Mouse (Mus musculus) CH12.LX (cell line): Measurements from ENCODE around the gene Gpr107. TPM values are rescaled to one million over a fixed set of nuclear protein-coding genes. Genes with fewer than 3 reads are reported as not detected.

Source experiments
- DNase-seq: peaks from one replicate; pipeline ENCODE4 v3.0.0-alpha.2; 2013; ENCODE audit errors: extremely low read depth
- H3K27ac ChIP-seq: 2 replicates; pipeline ENCODE4 v1.5.1; 2012; ENCODE audit warnings: low read depth, mild to moderate bottlenecking, control low read depth, moderate library complexity; ENCODE audit not compliant: insufficient read depth
- H3K27me3 ChIP-seq: replicated peaks from 2 replicates; pipeline ENCODE3; 2012; ENCODE audit warnings: inconsistent platforms
- H3K36me3 ChIP-seq, 2 experiments: replicated peaks in 1 of 2; 2 replicates each; pipeline versions ENCODE3 to v1.6.1; 2012; ENCODE audit warnings: inconsistent platforms in 1 of 2, low read length in 1 of 2, mild to moderate bottlenecking in 1 of 2, mixed read lengths in 1 of 2, moderate library complexity in 1 of 2; ENCODE audit not compliant: control insufficient read depth in 1 of 2, insufficient read depth in 1 of 2
- H3K4me1 ChIP-seq, 2 experiments: 2 replicates each; pipeline ENCODE4 v1.6.1; 2012; ENCODE audit warnings: inconsistent platforms in 1 of 2, moderate library complexity in 1 of 2; ENCODE audit not compliant: insufficient read depth in 2 of 2, control insufficient read depth in 1 of 2
- H3K4me2 ChIP-seq: 2 replicates; pipeline ENCODE4 v1.6.1; 2012; ENCODE audit warnings: low read depth, mild to moderate bottlenecking, control low read depth; ENCODE audit not compliant: poor library complexity, insufficient read depth, severe bottlenecking
- H3K4me3 ChIP-seq, 3 experiments: fragments of 150-350 bp in 1 of 3; sonication (generic) in 1 of 3; replicated peaks in 1 of 3; 2 replicates each; pipeline versions ENCODE3 to v1.5.1; 2011 to 2012; ENCODE audit warnings: low read depth in 2 of 3, low read length in 2 of 3, mild to moderate bottlenecking in 2 of 3, moderate library complexity in 2 of 3, control low read depth in 1 of 3, improper control_type of control experiment in 1 of 3, inconsistent platforms in 1 of 3, mixed read lengths in 1 of 3; ENCODE audit not compliant: poor library complexity in 1 of 3
- H3K79me2 ChIP-seq: replicated peaks from 2 replicates; pipeline ENCODE4 v1.6.1; 2012; ENCODE audit warnings: mild to moderate bottlenecking, moderate library complexity; ENCODE audit not compliant: control insufficient read depth, poor library complexity, insufficient read depth, severe bottlenecking; ENCODE audit errors: extremely low read depth
- H3K9ac ChIP-seq: 2 replicates; pipeline ENCODE4 v1.6.1; 2012; ENCODE audit warnings: low read depth, mild to moderate bottlenecking, control low read depth, moderate library complexity; ENCODE audit not compliant: insufficient read depth
- H3K9me3 ChIP-seq: replicated peaks from 2 replicates; pipeline ENCODE3; 2012; ENCODE audit warnings: low read length, inconsistent platforms, mixed read lengths
- CHD1 ChIP-seq: IDR thresholded peaks from 2 replicates; pipeline ENCODE4 v1.6.1; 2012; ENCODE audit warnings: low read depth, low read length, improper control_type of control experiment, inconsistent platforms
- CHD2 ChIP-seq: IDR thresholded peaks from 2 replicates; pipeline ENCODE4 v1.6.1; 2011; ENCODE audit warnings: low read length, improper control_type of control experiment
- ELF1 ChIP-seq: IDR thresholded peaks from 2 replicates; pipeline ENCODE4 v1.6.1; 2014; ENCODE audit warnings: low read depth, mild to moderate bottlenecking, inconsistent platforms, low read length, improper control_type of control experiment
- ETS1 ChIP-seq: conservative IDR thresholded peaks from 2 replicates; pipeline ENCODE4 v1.6.1; 2012; ENCODE audit warnings: low read depth, mild to moderate bottlenecking, inconsistent platforms, low read length, improper control_type of control experiment, moderate library complexity
- HCFC1 ChIP-seq: IDR thresholded peaks from 2 replicates; pipeline ENCODE4 v1.6.1; 2012; ENCODE audit warnings: low read depth, mild to moderate bottlenecking, inconsistent platforms, low read length, improper control_type of control experiment
- IRF4 ChIP-seq: IDR thresholded peaks from 2 replicates; pipeline ENCODE4 v1.6.1; 2014; ENCODE audit warnings: low read depth, mild to moderate bottlenecking, inconsistent platforms, low read length, improper control_type of control experiment
- KAT2A ChIP-seq: IDR thresholded peaks from 2 replicates; pipeline ENCODE4 v1.6.1; 2012; ENCODE audit warnings: low read length, improper control_type of control experiment, inconsistent platforms; ENCODE audit not compliant: insufficient replicate concordance
- MAFK ChIP-seq: IDR thresholded peaks from 2 replicates; pipeline ENCODE4 v1.6.1; 2011; ENCODE audit warnings: low read length, improper control_type of control experiment; ENCODE audit not compliant: insufficient replicate concordance
- MAZ ChIP-seq: IDR thresholded peaks from 2 replicates; pipeline ENCODE4 v1.6.1; 2012; ENCODE audit warnings: low read depth, mild to moderate bottlenecking, inconsistent platforms, low read length, improper control_type of control experiment, moderate library complexity
- MEF2A ChIP-seq: IDR thresholded peaks from 2 replicates; pipeline ENCODE4 v1.6.1; 2014; ENCODE audit warnings: low read depth, mild to moderate bottlenecking, inconsistent platforms, low read length, improper control_type of control experiment, borderline replicate concordance
- MXI1 ChIP-seq: IDR thresholded peaks from 2 replicates; pipeline ENCODE4 v1.6.1; 2011; ENCODE audit warnings: mild to moderate bottlenecking, low read depth, low read length, improper control_type of control experiment
- NELFE ChIP-seq: IDR thresholded peaks from 2 replicates; pipeline ENCODE4 v1.6.1; 2011; ENCODE audit warnings: low read depth, low read length, improper control_type of control experiment
- NRF1 ChIP-seq: IDR thresholded peaks from 2 replicates; pipeline ENCODE4 v1.6.1; 2014; ENCODE audit warnings: low read depth, mild to moderate bottlenecking, inconsistent platforms, low read length, improper control_type of control experiment, moderate library complexity
- PAX5 ChIP-seq: IDR thresholded peaks from 2 replicates; pipeline ENCODE4 v1.6.1; 2012; ENCODE audit warnings: low read length, inconsistent platforms, mixed read lengths
- POLR2A ChIP-seq: IDR thresholded peaks from 2 replicates; pipeline ENCODE4 v1.6.1; 2011; ENCODE audit warnings: low read depth, mild to moderate bottlenecking, improper control_type of control experiment, low read length
- POLR2AphosphoS2 ChIP-seq: IDR thresholded peaks from 2 replicates; pipeline ENCODE4 v1.6.1; 2011; ENCODE audit warnings: low read depth, low read length, improper control_type of control experiment
- RAD21 ChIP-seq: IDR thresholded peaks from 2 replicates; pipeline ENCODE4 v1.6.1; 2011; ENCODE audit warnings: low read depth, mild to moderate bottlenecking, low read length, improper control_type of control experiment, moderate library complexity
- SIN3A ChIP-seq: IDR thresholded peaks from 2 replicates; pipeline ENCODE4 v1.6.1; 2012; ENCODE audit warnings: low read length, improper control_type of control experiment, inconsistent platforms
- SMC3 ChIP-seq: IDR thresholded peaks from 2 replicates; pipeline ENCODE4 v1.6.1; 2011; ENCODE audit warnings: low read depth, low read length, improper control_type of control experiment
- TBP ChIP-seq: conservative IDR thresholded peaks from 2 replicates; pipeline ENCODE4 v1.6.1; 2011; ENCODE audit warnings: low read depth, low read length, improper control_type of control experiment
- TCF12 ChIP-seq: IDR thresholded peaks from 2 replicates; pipeline ENCODE4 v1.6.1; 2014; ENCODE audit warnings: low read depth, mild to moderate bottlenecking, inconsistent platforms, low read length, improper control_type of control experiment
- ZMIZ1 ChIP-seq: IDR thresholded peaks from 2 replicates; pipeline ENCODE4 v1.6.1; 2012; ENCODE audit warnings: low read depth, mild to moderate bottlenecking, inconsistent platforms, low read length, improper control_type of control experiment
- dilution Hi-C: fragments of 300-500 bp; cut with MboI; formaldehyde crosslinking; loops from 2 replicates; pipeline ENCODE4 v1.14.3; 2020; ENCODE audit warnings: low sequenced_read_pairs; ENCODE audit not compliant: extremely low pct_unique_long_range_greater_than_20kb, extremely low pct_ligation_motif_present
- in situ Hi-C: fragments of 300-500 bp; cut with MboI; formaldehyde crosslinking; loops from 3 replicates; pipeline ENCODE4 v1.14.3; 2019; ENCODE audit warnings: low sequenced_read_pairs, low pct_ligation_motif_present, low pct_unique_long_range_greater_than_20kb, mixed read lengths
- polyA plus RNA-seq: library from polyadenylated mRNA; unstranded; fragments of >175 nt; gene quantifications from 2 replicates; pipeline ENCODE4 v1.2.1, GENCODE M21; 2012; ENCODE audit warnings: low read depth; ENCODE audit not compliant: insufficient read length
- total RNA-seq, 2 experiments: library from RNA; depleted of rRNA; stranded (reverse); fragments of 300-350 nt in 1 of 2; fragments of >200 nt in 1 of 2; gene quantifications; 2 replicates each; pipeline ENCODE4 v1.2.3; 2012 to 2014

The Gpr107 gene
- total RNA-seq (2012; rRNA removed): 22.7 and 24.6 TPM in 2 replicates
- 24.9 and 27.8 TPM in 2 replicates for total RNA-seq (2014; rRNA removed)
- polyA plus RNA-seq: 19.6 and 25.7 TPM in 2 replicates

GRCm38 (mm10) chr2:31151892-31152812 is at the start of gene Gpr107:
Gene Gpr107 (plus strand): TSS chr2:31152316.
- H3K4me3 ChIP-seq: peak within 1 kb of the TSS; percentile 67 to 89 (median 86)
- peak; percentile 80 for DNase-seq
- H3K4me1 ChIP-seq: peaks cover 0 to 38% of the 10 kb centered on the region in 2 experiments; a peak in 3 of 4 replicates
- peak within 1 kb of the TSS; percentile 68 for H3K27ac ChIP-seq
- TF ChIP-seq SIN3A (peak; percentile 98), NRF1 (peak; percentile 57), MXI1 (peak; percentile 82), ELF1 (peak; percentile 91), MAZ (peak; percentile 60; the same call in 1 of the 2 replicates), POLR2A (peak; percentile 74), KAT2A (peak; percentile 88; the same call in 1 of the 2 replicates), PAX5 (no peak), SMC3 (no peak), MEF2A (peak; percentile 20; the same call in 1 of the 2 replicates), HCFC1 (peak; percentile 88), POLR2AphosphoS2 (no peak), ZMIZ1 (peak; percentile 41; the same call in 1 of the 2 replicates), RAD21 (no peak), IRF4 (peak; percentile 53; the same call in 1 of the 2 replicates), TCF12 (peak; percentile 80), NELFE (peak; percentile 48; the same call in 1 of the 2 replicates), ETS1 (peak; percentile 41; the same call in 1 of the 2 replicates), CHD1 (no peak), TBP (no peak; the same call in 1 of the 2 replicates), MAFK (no peak), CHD2 (peak; percentile 88)
- dilution Hi-C loops (no loop called here), in situ Hi-C loops (no loop called here)
- peaks cover 43% of the 10 kb centered on the region for H3K79me2 ChIP-seq
- peaks cover 3% of the 10 kb centered on the region for H3K9me3 ChIP-seq
- H3K27me3 ChIP-seq: no peaks in the 10 kb centered on the region
- peak within 1 kb of the TSS; percentile 83 for H3K9ac ChIP-seq
- H3K4me2 ChIP-seq: peak within 1 kb of the TSS; percentile 97
- peaks cover 5 to 31% of the 10 kb centered on the region in 2 experiments for H3K36me3 ChIP-seq
